Mouse (Mus musculus) hindbrain, embryonic 15.5 days (tissue): ENCODE data around the gene Gsta4. TPM values are rescaled to one million over a fixed set of nuclear protein-coding genes. Genes with fewer than 3 reads are reported as not detected.

ENCODE experiments used
- polyA plus RNA-seq: library from polyadenylated mRNA; unstranded; fragments of >200 nt; fragmentation: Nextera tagmentation; extraction: Ambion mirVana; gene quantifications from 2 replicates; pipeline ENCODE4 v1.2.1, GENCODE M21; 2015

The Gsta4 gene
- polyA plus RNA-seq, 1 experiment from 2014 or later: 28.5 TPM

Other genes starting within 250 kb of the Gsta4 start
- not detected in 2 replicates for gene Gcm1, start 130.8 kb upstream of the Gsta4 start, polyA plus RNA-seq
- 74.3 and 83.5 TPM in 2 replicates for gene Fbxo9, start 73.7 kb upstream of the Gsta4 start, polyA plus RNA-seq
- gene Ick, start 73.6 kb upstream of the Gsta4 start, polyA plus RNA-seq: 36.2 and 36.9 TPM in 2 replicates
- gene Gsta1, start 47.9 kb downstream of the Gsta4 start, polyA plus RNA-seq: not detected in 2 replicates
- gene Gm3776, start 74.4 kb downstream of the Gsta4 start, polyA plus RNA-seq: not detected in 2 replicates
- gene Gm10639, start 107.1 kb downstream of the Gsta4 start, polyA plus RNA-seq: not detected in 2 replicates
- gene Omt2a, start 132.0 kb downstream of the Gsta4 start, polyA plus RNA-seq: not detected in 2 replicates
- gene Omt2b, start 144.8 kb downstream of the Gsta4 start, polyA plus RNA-seq: not detected in 2 replicates
- gene Gsta2, start 173.0 kb downstream of the Gsta4 start, polyA plus RNA-seq: not detected in 2 replicates
- 5.3 and 5.6 TPM in 2 replicates for gene Dppa5a, start 185.4 kb downstream of the Gsta4 start, polyA plus RNA-seq
- gene Ooep, start 196.0 kb downstream of the Gsta4 start, polyA plus RNA-seq: 5.1 and 5.6 TPM in 2 replicates
- gene Ddx43, start 213.0 kb downstream of the Gsta4 start, polyA plus RNA-seq: 0.34 and 0.47 TPM in 2 replicates